Mouse (Mus musculus) testis, adult 2 months (tissue): Measurements from ENCODE around the gene Cspg4.

Experiments
- CTCF ChIP-seq: fragments of 200-500 bp; IDR thresholded peaks from 2 replicates; pipeline ENCODE4 v1.5.1; 2012; ENCODE audit warnings: low read depth, mild to moderate bottlenecking, inconsistent platforms, low read length, moderate library complexity; ENCODE audit not compliant: control insufficient read depth, insufficient read depth, insufficient replicate concordance
- POLR2A ChIP-seq: fragments of 200-500 bp; IDR thresholded peaks from 2 replicates; pipeline ENCODE4 v1.6.1; 2012; ENCODE audit warnings: low read depth, mild to moderate bottlenecking, inconsistent platforms, low read length, moderate library complexity; ENCODE audit not compliant: control insufficient read depth

DNA sequence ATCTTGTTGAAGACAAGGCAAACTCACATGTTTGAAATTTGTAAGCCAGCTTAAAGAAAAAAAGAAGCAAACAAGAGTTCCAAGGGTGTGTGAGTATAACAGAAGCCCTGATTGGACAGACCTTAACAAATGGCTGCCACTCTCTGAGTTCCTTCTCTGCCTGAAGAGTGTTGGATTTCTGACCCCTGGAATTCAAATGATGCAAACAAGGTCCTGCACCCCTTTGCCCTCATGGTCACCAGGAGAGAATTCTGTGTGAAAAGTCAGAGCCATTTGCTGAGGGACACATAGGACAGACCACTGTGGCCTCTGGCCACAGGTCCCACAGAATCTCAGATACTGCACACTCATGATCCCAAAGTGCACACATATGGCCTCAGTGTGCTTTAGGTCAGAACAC, 23.0 kb upstream of the Cspg4 start:
- TF ChIP-seq CTCF: no peak
- no peak for TF ChIP-seq POLR2A
